Mouse (Mus musculus) right cerebral cortex, postnatal 36 days (tissue): Measurements from ENCODE around the gene Wfdc1.
A peak's percentile ranks its signal among the peaks of the same experiment; 100 is the strongest.

ENCODE experiments used
- DNase-seq, 2 experiments: peaks; one replicate each; pipeline ENCODE4 v3.0.0; 2022; ENCODE audit warnings: low spot score in 2 of 2, mixed read lengths in 1 of 2

Gene Wfdc1

GRCm38 (mm10) chr8:119639798-119640197 is 26.4 kb upstream of the Wfdc1 start:
- no peak for DNase-seq

- no peak for DNase-seq
These were observed 25.1 kb upstream of the Wfdc1 start for GRCm38 (mm10) chr8:119641058-119641457.

- no peak for DNase-seq
These were observed 23.2 kb upstream of the Wfdc1 start for GRCm38 (mm10) chr8:119642960-119643359.

- DNase-seq: no peak
These were observed 21.7 kb upstream of the Wfdc1 start for GRCm38 (mm10) chr8:119644429-119644960.

GRCm38 (mm10) chr8:119644981-119645597 is 21.1 kb upstream of the Wfdc1 start:
- no peak for DNase-seq

GRCm38 (mm10) chr8:119646197-119646596 is 20.0 kb upstream of the Wfdc1 start:
- no peak for DNase-seq

- DNase-seq: no peak
These were observed 19.3 kb upstream of the Wfdc1 start for GRCm38 (mm10) chr8:119646846-119647245.

- no peak for DNase-seq
These were observed 14.8 kb upstream of the Wfdc1 start for GRCm38 (mm10) chr8:119651324-119651723.

GRCm38 (mm10) chr8:119656709-119657464 is 9.3 kb upstream of the Wfdc1 start:
- DNase-seq: no peak

- DNase-seq: peak in 1 of 2 experiments; percentile 9
These were observed 5.1 kb upstream of the Wfdc1 start for GRCm38 (mm10) chr8:119661081-119661480.

GRCm38 (mm10) chr8:119661892-119662291 is 4.3 kb upstream of the Wfdc1 start:
- DNase-seq: no peak

GRCm38 (mm10) chr8:119663440-119663839 is 2.7 kb upstream of the Wfdc1 start:
- DNase-seq: no peak

GRCm38 (mm10) chr8:119665270-119665669 is 895 bp upstream of the Wfdc1 start:
- DNase-seq: no peak

GRCm38 (mm10) chr8:119668447-119668846 is 2.3 kb downstream of the Wfdc1 start:
- no peak for DNase-seq

GRCm38 (mm10) chr8:119669284-119669683 is 3.1 kb downstream of the Wfdc1 start:
- no peak for DNase-seq

GRCm38 (mm10) chr8:119670419-119671091 is 4.4 kb downstream of the Wfdc1 start:
- DNase-seq: no peak

- DNase-seq: no peak
These were observed 7.9 kb downstream of the Wfdc1 start for GRCm38 (mm10) chr8:119673976-119674555.

- DNase-seq: no peak
These were observed 9.3 kb downstream of the Wfdc1 start for GRCm38 (mm10) chr8:119675457-119675856.

- peak; percentile 76 to 85 for DNase-seq
These were observed 10.2 kb downstream of the Wfdc1 start for GRCm38 (mm10) chr8:119676389-119676788.

GRCm38 (mm10) chr8:119678138-119678843 is 12.1 kb downstream of the Wfdc1 start:
- no peak for DNase-seq

- no peak for DNase-seq
These were observed 13.0 kb downstream of the Wfdc1 start for GRCm38 (mm10) chr8:119679184-119679583.
